Mouse (Mus musculus): ENCODE data around the gene Gm10320. TPM values are rescaled to one million over a fixed set of nuclear protein-coding genes. Genes with fewer than 3 reads are reported as not detected.
A peak's percentile ranks its signal among the peaks of the same experiment; 100 is the strongest.

Gene Gm10320
- polyA plus RNA-seq, 1 experiment from 2014 or later = 1.1 TPM

DNA sequence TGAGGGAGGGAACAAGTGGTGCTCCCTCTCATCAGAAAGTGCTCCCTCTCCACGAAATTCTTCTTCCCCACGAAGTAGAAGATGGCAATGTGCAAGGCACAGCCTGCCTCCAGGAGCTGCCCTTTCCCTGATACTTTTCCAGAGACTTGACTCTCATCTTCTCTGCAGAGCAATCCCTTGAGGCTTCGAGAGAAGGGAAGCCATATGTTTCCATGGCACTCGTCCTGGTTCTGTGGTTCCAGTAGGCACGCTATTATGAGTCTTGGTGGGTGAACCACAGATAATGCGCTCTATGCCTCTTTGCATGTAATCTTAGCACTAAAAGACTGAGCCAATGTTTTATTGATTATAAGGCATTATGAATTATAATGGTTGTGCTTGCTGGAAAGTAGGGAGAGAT, 44.1 kb downstream of the Gm10320 start:
- no peak overlapping the region for H3K4me3 ChIP-seq
- 87% methylated on average over 6 of the region's 6 CpGs for WGBS

DNA sequence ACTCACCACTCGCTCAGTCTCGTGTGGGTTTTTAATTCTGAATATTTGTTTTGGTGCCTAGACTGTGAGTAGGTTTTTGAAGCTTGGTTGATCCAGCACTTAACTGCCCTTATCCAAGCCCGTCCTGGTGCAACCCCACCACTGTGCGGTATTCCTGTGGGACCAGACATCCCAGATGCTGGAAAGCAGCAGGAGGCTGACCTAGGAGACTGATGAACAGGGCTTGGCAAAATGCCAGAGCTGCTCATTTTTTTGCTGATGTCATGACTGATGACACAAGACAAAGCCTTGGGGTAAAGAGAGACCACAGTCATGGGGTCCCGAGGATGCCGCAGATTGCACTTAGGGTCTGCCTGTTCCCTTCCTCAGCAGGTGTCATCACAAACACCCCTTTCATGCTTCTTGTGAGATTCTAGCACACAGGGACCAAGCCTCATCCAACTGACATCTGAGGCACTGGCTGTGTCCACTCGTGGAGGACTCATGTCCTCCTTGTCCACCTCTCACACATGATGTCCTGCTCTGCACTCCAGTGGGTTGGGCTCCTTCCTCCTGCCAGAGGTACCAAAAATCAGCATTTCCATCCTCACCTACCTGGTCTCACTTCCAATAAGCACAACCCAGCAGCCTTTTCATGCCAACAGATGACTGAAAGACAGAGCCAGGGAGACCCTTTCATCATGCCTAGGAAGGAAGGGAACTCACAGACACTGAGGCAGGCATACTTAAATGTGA, 46.2 kb downstream of the Gm10320 start:
- Histone ChIP-seq H3K27me3 (ENCODE audit: low read depth, poor library complexity, severe bottlenecking) (no peaks in the 10 kb centered on the region), H3K4me3 (no peak overlapping the region), H3K27ac (replicated peaks) (no peak overlapping the region), H3K36me3 (no peaks in the 10 kb centered on the region), H3K9me3 (replicated peaks) (no peaks in the 10 kb centered on the region), H3K4me1 (no peaks in the 10 kb centered on the region)
- DNase-seq (ENCODE audit: low spot score) = no peak
- WGBS = 84% methylated on average over 7 of the region's 7 CpGs

More for the DNA sequence above, 44.1 kb downstream of the Gm10320 start:
- no peaks in the 10 kb centered on the region for H3K9me3 ChIP-seq (replicated peaks)
- DNase-seq (ENCODE audit: low spot score) = no peak
- H3K36me3 ChIP-seq = no peaks in the 10 kb centered on the region
- no peaks in the 10 kb centered on the region for H3K4me1 ChIP-seq
- H3K27ac ChIP-seq (replicated peaks) = no peak overlapping the region
- no peaks in the 10 kb centered on the region for H3K27me3 ChIP-seq (ENCODE audit: low read depth, poor library complexity, severe bottlenecking)

DNA sequence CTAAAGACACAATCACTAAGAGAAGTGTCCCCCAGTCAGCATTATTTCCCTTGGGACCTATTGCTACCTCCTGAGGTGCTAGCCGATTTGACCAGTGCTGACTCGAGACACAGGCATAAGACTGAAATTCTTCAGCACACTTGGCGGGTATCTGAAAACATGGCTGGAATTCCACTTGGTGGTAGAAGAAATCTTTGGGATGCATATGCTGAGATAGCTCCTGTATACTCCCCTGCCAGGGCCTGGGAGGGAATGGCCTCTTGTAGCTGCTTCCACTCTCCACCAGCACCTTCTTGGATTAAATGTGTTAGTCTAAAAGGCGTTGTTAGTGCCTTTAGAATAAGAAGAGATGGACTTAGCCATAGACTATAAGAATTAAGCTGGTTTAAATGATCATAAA, 50.8 kb downstream of the Gm10320 start:
- Histone ChIP-seq H3K27ac (replicated peaks) (no peak overlapping the region), H3K9me3 (replicated peaks) (no peaks in the 10 kb centered on the region), H3K27me3 (ENCODE audit: low read depth, poor library complexity, severe bottlenecking) (no peaks in the 10 kb centered on the region), H3K4me3 (no peak overlapping the region), H3K36me3 (no peaks in the 10 kb centered on the region), H3K4me1 (no peaks in the 10 kb centered on the region)
- no peak for DNase-seq (ENCODE audit: low spot score)
- WGBS = 88% methylated on average over 4 of the region's 4 CpGs

DNA sequence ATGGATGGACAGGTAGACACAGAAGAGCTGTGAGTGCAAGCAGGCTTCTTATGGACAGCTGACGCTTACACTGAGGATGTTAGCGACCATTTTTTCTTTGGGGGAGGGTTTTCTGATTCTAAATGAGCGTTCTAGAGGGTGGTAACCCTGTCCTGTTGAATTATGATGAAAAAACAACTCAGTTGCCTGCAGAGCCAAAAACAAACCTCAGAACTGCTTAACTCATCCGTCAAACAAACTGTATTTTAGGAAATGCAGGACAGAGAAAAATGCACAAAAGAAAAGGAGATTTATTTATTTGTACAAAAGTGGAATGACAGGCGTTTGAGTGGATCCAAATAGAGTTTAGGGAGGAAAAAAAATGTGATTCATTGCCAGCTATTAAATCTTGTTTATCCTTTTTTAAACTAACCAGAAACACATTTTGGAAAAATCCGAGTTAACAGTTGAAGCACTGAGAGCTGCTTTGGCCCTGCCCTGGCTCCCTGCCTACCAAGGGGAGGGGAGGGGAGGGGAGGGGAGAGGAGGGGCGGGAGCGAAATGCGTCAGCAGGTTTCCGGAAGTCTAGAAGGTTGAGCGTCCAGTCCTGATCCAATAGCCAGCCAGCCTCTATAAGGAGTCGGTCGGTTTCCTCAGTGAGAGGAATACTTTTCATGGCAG, 51.4 kb downstream of the Gm10320 start:
- Histone ChIP-seq H3K4me1 (no peaks in the 10 kb centered on the region), H3K27ac (replicated peaks) (no peak overlapping the region), H3K4me3 (no peak overlapping the region), H3K36me3 (no peaks in the 10 kb centered on the region), H3K9me3 (replicated peaks) (no peaks in the 10 kb centered on the region), H3K27me3 (ENCODE audit: low read depth, poor library complexity, severe bottlenecking) (no peaks in the 10 kb centered on the region)
- DNase-seq (ENCODE audit: low spot score) = peak; percentile 25
- WGBS = 56% methylated on average over 13 of the region's 13 CpGs

Other genes with a start within 250 kb of the Gm10320 start
- 41.9 and 46.8 TPM in 2 replicates for gene Utp15, start 229.0 kb downstream of the Gm10320 start, polyA plus RNA-seq (2016; fragmentation: Nextera tagmentation; extraction: Ambion mirVana)
- gene Ankra2, start 228.9 kb downstream of the Gm10320 start, polyA plus RNA-seq (2016; fragmentation: Nextera tagmentation; extraction: Ambion mirVana) = 17.7 and 23.3 TPM in 2 replicates
- gene Gm21976, start 212.1 kb downstream of the Gm10320 start, polyA plus RNA-seq (2016; fragmentation: Nextera tagmentation; extraction: Ambion mirVana) = not detected in 2 replicates
- 640 and 750 TPM in 2 replicates for gene Btf3, start 175.0 kb downstream of the Gm10320 start, polyA plus RNA-seq (2016; fragmentation: Nextera tagmentation; extraction: Ambion mirVana)
- gene Foxd1, start 137.8 kb downstream of the Gm10320 start, polyA plus RNA-seq (2016; fragmentation: Nextera tagmentation; extraction: Ambion mirVana) = 3.4 and 3.7 TPM in 2 replicates
- gene Tmem174, start 145.4 kb upstream of the Gm10320 start, polyA plus RNA-seq (2016; fragmentation: Nextera tagmentation; extraction: Ambion mirVana) = 0.05 TPM in 1 of 2 replicates, not detected in the other
- gene Tmem171, start 202.8 kb upstream of the Gm10320 start, polyA plus RNA-seq (2016; fragmentation: Nextera tagmentation; extraction: Ambion mirVana) = not detected in 2 replicates

Data from midbrain, embryonic 10.5 days (tissue).